Mouse (Mus musculus): ENCODE data around the gene Vmn2r82. TPM values are rescaled to one million over a fixed set of nuclear protein-coding genes. Genes with fewer than 3 reads are reported as not detected.
"Not testable (repeated sequence)": the region's sequence is repeated elsewhere in the genome, so short reads cannot be mapped to it uniquely, and the experiment has no call there.

The Vmn2r82 gene
- not detected in 2 replicates for polyA plus RNA-seq (2015; fragmentation: Nextera tagmentation; extraction: Ambion mirVana)

GRCm38 (mm10) chr10:79356220-79356619 lies at the start of gene Vmn2r82:
Gene Vmn2r82, plus strand, starts transcription at chr10:79356520.
- H3K27me3 ChIP-seq; ATAC-seq (ENCODE audit: low FRiP score, low read depth); H3K9ac ChIP-seq; H3K4me3 ChIP-seq; H3K4me2 ChIP-seq (replicated peaks); H3K36me3 ChIP-seq; H3K4me1 ChIP-seq; H3K9me3 ChIP-seq; H3K27ac ChIP-seq: not testable (repeated sequence)
- 82% methylated on average over 4 of the region's 4 CpGs for WGBS

GRCm38 (mm10) chr10:79322033-79322736 lies 34.1 kb upstream of the Vmn2r82 start:
- not testable (repeated sequence) for H3K27ac ChIP-seq; H3K36me3 ChIP-seq; H3K27me3 ChIP-seq; H3K9me3 ChIP-seq; ATAC-seq (ENCODE audit: low FRiP score, low read depth); H3K4me1 ChIP-seq
- Histone ChIP-seq H3K4me3 (peak overlapping the region; percentile 41), H3K9ac (0 out of 2 replicates have a peak overlapping the region, but pooled peaks have one; percentile 43), H3K4me2 (replicated peaks) (peak overlapping the region; percentile 54)
- WGBS: 6% methylated on average over 16 of the region's 16 CpGs

GRCm38 (mm10) chr10:79322737-79323086 lies 33.6 kb upstream of the Vmn2r82 start:
- Histone ChIP-seq H3K9me3 (no peaks in the 10 kb centered on the region), H3K9ac (no peak overlapping the region), H3K4me1 (no peaks in the 10 kb centered on the region), H3K4me2 (replicated peaks) (no peak overlapping the region), H3K27me3 (no peaks in the 10 kb centered on the region), H3K27ac (no peak overlapping the region), H3K4me3 (no peak overlapping the region), H3K36me3 (no peaks in the 10 kb centered on the region)
- ATAC-seq (ENCODE audit: low FRiP score, low read depth): no peak

- not testable (repeated sequence) for H3K27me3 ChIP-seq; H3K4me1 ChIP-seq; H3K9me3 ChIP-seq; H3K36me3 ChIP-seq; ATAC-seq (ENCODE audit: low FRiP score, low read depth); H3K27ac ChIP-seq; H3K4me2 ChIP-seq (replicated peaks); H3K9ac ChIP-seq; H3K4me3 ChIP-seq
- 81% methylated on average over 8 of the region's 8 CpGs for WGBS
Measured at GRCm38 (mm10) chr10:79399946-79400700, 43.8 kb downstream of the Vmn2r82 start.

GRCm38 (mm10) chr10:79417142-79417771 lies 60.9 kb downstream of the Vmn2r82 start:
- 92% methylated on average over 24 of the region's 24 CpGs for WGBS
- no peak overlapping the region for H3K9ac ChIP-seq
- no peak overlapping the region for H3K4me2 ChIP-seq (replicated peaks)
- ATAC-seq (ENCODE audit: low FRiP score, low read depth): no peak
- H3K36me3 ChIP-seq: no peaks in the 10 kb centered on the region
- no peaks in the 10 kb centered on the region for H3K4me1 ChIP-seq
- H3K27ac ChIP-seq: no peak overlapping the region
- H3K9me3 ChIP-seq: no peaks in the 10 kb centered on the region; the same call in 1 of the 2 replicates
- no peaks in the 10 kb centered on the region for H3K27me3 ChIP-seq
- no peak overlapping the region for H3K4me3 ChIP-seq

- not testable (repeated sequence) for H3K9me3 ChIP-seq; H3K4me1 ChIP-seq; ATAC-seq (ENCODE audit: low FRiP score, low read depth); H3K4me2 ChIP-seq (replicated peaks); H3K9ac ChIP-seq; H3K27me3 ChIP-seq; H3K4me3 ChIP-seq; H3K27ac ChIP-seq; H3K36me3 ChIP-seq
- WGBS: 85% methylated on average over 6 of the region's 6 CpGs
Measured at GRCm38 (mm10) chr10:79417772-79418170, 61.5 kb downstream of the Vmn2r82 start.

GRCm38 (mm10) chr10:79435141-79435820 lies 79.0 kb downstream of the Vmn2r82 start:
- not testable (repeated sequence) for H3K27ac ChIP-seq; H3K4me3 ChIP-seq; H3K9me3 ChIP-seq; H3K4me1 ChIP-seq; H3K4me2 ChIP-seq (replicated peaks); H3K36me3 ChIP-seq; H3K27me3 ChIP-seq; H3K9ac ChIP-seq; ATAC-seq (ENCODE audit: low FRiP score, low read depth)
- 87% methylated on average over 23 of the region's 23 CpGs for WGBS

Other genes with a start within 250 kb of the Vmn2r82 start
- gene Vmn2r80, start 207.8 kb upstream of the Vmn2r82 start, polyA plus RNA-seq (2015; fragmentation: Nextera tagmentation; extraction: Ambion mirVana): not detected in 2 replicates
- not detected in 2 replicates for gene Vmn2r81, start 108.8 kb upstream of the Vmn2r82 start, polyA plus RNA-seq (2015; fragmentation: Nextera tagmentation; extraction: Ambion mirVana)
- gene Vmn2r83, start 112.2 kb downstream of the Vmn2r82 start, polyA plus RNA-seq (2015; fragmentation: Nextera tagmentation; extraction: Ambion mirVana): not detected in 2 replicates
- gene Plpp2, start 177.3 kb downstream of the Vmn2r82 start, polyA plus RNA-seq (2015; fragmentation: Nextera tagmentation; extraction: Ambion mirVana): 22.6 and 23.2 TPM in 2 replicates
- gene Mier2, start 198.7 kb downstream of the Vmn2r82 start, polyA plus RNA-seq (2015; fragmentation: Nextera tagmentation; extraction: Ambion mirVana): 70.1 and 74.5 TPM in 2 replicates
- not detected in 2 replicates for gene Theg, start 230.8 kb downstream of the Vmn2r82 start, polyA plus RNA-seq (2015; fragmentation: Nextera tagmentation; extraction: Ambion mirVana)